Mouse (Mus musculus): ENCODE results near the gene Tmem178. TPM values are rescaled to one million over a fixed set of nuclear protein-coding genes. Genes with fewer than 3 reads are reported as not detected.

Gene Tmem178
- polyA plus RNA-seq, 1 experiment from 2014 or later, result 0.50 TPM

DNA sequence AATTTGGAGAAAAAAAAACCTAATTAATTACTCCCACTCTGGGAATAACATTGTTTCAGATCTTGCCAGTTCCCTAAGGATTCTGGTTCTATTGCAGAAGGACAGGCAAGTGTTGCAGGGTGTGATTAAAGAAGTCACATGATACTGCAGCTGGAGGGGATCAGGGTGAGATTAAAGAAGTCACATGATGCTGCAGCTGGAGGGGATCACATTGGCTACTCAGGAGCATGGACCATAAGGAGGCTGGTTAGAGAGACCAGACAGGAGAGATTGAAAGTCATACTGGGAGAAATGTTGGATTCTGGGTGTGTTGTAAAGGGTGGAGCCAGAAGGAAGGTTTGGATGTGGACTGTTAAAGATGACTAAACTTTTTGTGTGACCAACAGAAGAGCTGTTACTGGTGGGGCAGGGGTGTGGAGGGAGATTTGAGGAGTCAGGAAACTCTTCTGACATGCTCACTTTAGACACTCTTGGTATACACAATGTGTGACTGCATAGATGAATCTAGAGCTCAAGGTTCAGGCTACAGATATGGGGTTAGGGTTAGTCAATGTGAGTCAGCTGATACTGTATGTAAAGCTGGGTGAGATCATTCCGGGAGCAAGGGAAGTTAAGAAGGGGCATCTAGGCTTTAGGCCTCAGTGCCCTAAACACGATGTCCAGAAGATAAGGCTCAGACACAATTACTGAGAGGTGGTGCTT lies 94.4 kb downstream of the Tmem178 start:
- DNase-seq, result no peak
- WGBS (ENCODE audit: insufficient replicate concordance), result 33% methylated on average over 2 of the region's 2 CpGs

DNA sequence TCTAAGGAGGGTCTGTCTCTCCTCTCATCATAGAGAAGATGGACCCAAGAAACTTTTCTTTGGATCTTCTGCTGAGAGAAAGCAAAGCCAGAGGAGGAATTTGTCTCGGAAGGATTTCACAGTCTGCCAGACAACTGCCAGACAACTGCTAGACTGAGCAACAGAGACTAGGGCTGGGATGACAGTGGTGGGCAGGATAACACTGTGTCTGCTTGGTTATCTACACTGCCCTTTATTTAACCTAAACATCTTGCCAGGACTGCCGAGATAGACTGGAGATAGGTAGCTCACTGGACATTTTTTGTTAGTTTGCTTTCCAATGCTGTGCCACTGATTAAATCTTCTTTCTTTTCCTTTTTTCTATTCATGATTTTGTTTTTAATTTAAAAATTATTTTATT lies 97.2 kb downstream of the Tmem178 start:
- Histone ChIP-seq H3K36me3 (peaks cover 41% of the 10 kb centered on the region), H3K9ac (no peak overlapping the region), H3K4me1 (replicated peaks) (peaks cover 48% of the 10 kb centered on the region), H3K9me3 (replicated peaks) (no peaks in the 10 kb centered on the region), H3K4me2 (no peak overlapping the region), H3K4me3 (replicated peaks) (no peak overlapping the region), H3K27ac (peak overlapping the region; percentile 37; the same call in 1 of the 2 replicates), H3K27me3 (no peaks in the 10 kb centered on the region)
- DNase-seq, result no peak
- WGBS (ENCODE audit: insufficient replicate concordance), result 25% methylated on average over 2 of the region's 2 CpGs
- peak; percentile 80 for ATAC-seq (ENCODE audit: low read depth)

More for the DNA sequence above, 94.4 kb downstream of the Tmem178 start:
- Histone ChIP-seq H3K4me1 (replicated peaks) (peaks cover 45% of the 10 kb centered on the region), H3K4me2 (no peak overlapping the region), H3K4me3 (replicated peaks) (no peak overlapping the region), H3K27me3 (no peaks in the 10 kb centered on the region), H3K36me3 (peaks cover 54% of the 10 kb centered on the region), H3K9me3 (replicated peaks) (no peaks in the 10 kb centered on the region), H3K27ac (peak overlapping the region; percentile 23; the same call in 1 of the 2 replicates), H3K9ac (no peak overlapping the region)
- peak; percentile 82 for ATAC-seq (ENCODE audit: low read depth)

DNA sequence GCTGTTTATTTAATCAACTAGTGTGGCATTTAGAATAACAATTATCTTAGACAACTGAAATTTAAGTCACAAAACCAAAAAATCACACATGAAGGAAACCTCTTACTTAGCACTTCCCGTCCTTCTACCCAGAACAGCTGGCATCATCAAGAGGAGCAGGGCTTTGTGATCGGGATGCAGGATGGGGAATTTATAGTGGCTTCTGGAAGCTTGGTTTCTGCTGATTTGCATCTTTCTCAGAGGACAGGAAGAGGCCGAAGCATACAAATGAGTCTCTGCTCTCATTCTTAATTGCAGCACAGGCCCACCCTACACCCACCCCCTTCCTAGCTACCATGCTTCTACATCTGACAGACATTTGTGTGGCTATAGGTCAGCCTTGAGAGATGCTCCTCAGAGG lies 99.9 kb downstream of the Tmem178 start:
- Histone ChIP-seq H3K4me1 (replicated peaks) (peaks cover 34% of the 10 kb centered on the region), H3K4me3 (replicated peaks) (no peak overlapping the region), H3K9me3 (replicated peaks) (no peaks in the 10 kb centered on the region), H3K4me2 (no peak overlapping the region), H3K9ac (no peak overlapping the region), H3K27me3 (no peaks in the 10 kb centered on the region), H3K36me3 (peaks cover 20% of the 10 kb centered on the region), H3K27ac (no peak overlapping the region)
- WGBS (ENCODE audit: insufficient replicate concordance), result 75% methylated on average over 3 of the region's 3 CpGs
- DNase-seq (no peak), ATAC-seq (ENCODE audit: low read depth) (no peak)

DNA sequence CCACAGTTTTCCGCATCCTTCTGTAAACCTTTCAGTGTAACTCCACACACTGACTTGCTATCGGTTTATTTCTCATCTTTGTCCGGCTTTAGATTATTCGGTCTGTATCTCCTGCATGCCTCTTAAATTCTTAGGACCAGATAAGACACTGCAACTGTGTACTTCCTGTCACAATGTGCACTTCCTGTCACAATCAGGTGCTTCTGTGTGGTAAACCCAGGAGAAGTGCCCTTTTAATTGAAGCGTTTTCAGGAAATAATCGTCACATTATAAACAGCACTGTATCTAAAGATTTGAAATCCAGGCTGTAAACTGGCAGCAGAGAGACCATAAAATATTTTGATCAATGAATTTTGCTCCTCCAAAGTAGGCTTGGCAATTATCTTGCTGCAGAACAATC lies 100.7 kb downstream of the Tmem178 start:
- no peak overlapping the region for H3K4me2 ChIP-seq
- H3K9me3 ChIP-seq (replicated peaks), result no peaks in the 10 kb centered on the region
- H3K4me1 ChIP-seq (replicated peaks), result peaks cover 29% of the 10 kb centered on the region
- no peak overlapping the region for H3K9ac ChIP-seq
- DNase-seq (no peak), ATAC-seq (ENCODE audit: low read depth) (no peak)
- no peak overlapping the region for H3K27ac ChIP-seq
- no peak overlapping the region for H3K4me3 ChIP-seq (replicated peaks)
- WGBS (ENCODE audit: insufficient replicate concordance), result 72% methylated on average over 6 of the region's 6 CpGs
- H3K36me3 ChIP-seq, result peaks cover 15% of the 10 kb centered on the region
- H3K27me3 ChIP-seq, result no peaks in the 10 kb centered on the region

DNA sequence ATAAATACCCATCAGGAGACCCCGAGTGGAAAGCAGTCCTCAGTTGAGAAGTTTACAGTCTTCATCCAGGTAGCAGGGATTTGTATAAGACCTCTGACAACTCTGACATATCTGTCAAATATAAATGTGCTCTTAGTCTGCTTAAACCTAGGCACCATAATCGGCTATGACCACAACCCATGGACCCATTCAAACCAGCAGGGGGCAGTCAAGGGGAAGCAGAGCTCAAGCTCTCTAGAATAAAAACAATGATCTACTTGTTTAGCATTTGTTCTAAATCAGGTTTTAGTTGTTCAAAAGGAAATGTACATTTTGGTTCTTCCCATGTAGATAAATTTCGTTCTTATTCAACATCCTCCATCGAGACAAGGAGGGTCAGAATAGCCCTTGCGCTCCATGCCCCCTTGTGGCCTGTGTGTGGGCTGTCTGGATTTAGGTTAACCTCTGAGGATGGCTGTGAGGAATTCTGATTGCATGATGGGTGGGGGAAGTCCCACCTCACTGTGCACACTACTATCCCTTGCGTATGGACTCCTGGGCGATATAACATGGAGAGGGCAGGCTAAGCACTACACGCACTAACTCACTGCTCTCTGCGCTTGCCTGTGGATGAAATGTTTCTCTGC lies 101.2 kb downstream of the Tmem178 start:
- Histone ChIP-seq H3K27ac (no peak overlapping the region), H3K9ac (no peak overlapping the region), H3K36me3 (peaks cover 17% of the 10 kb centered on the region), H3K9me3 (replicated peaks) (no peaks in the 10 kb centered on the region), H3K27me3 (no peaks in the 10 kb centered on the region), H3K4me1 (replicated peaks) (peaks cover 25% of the 10 kb centered on the region), H3K4me2 (no peak overlapping the region), H3K4me3 (replicated peaks) (no peak overlapping the region)
- 79% methylated on average over 9 of the region's 9 CpGs for WGBS (ENCODE audit: insufficient replicate concordance)
- DNase-seq, result no peak
- ATAC-seq (ENCODE audit: low read depth), result no peak

DNA sequence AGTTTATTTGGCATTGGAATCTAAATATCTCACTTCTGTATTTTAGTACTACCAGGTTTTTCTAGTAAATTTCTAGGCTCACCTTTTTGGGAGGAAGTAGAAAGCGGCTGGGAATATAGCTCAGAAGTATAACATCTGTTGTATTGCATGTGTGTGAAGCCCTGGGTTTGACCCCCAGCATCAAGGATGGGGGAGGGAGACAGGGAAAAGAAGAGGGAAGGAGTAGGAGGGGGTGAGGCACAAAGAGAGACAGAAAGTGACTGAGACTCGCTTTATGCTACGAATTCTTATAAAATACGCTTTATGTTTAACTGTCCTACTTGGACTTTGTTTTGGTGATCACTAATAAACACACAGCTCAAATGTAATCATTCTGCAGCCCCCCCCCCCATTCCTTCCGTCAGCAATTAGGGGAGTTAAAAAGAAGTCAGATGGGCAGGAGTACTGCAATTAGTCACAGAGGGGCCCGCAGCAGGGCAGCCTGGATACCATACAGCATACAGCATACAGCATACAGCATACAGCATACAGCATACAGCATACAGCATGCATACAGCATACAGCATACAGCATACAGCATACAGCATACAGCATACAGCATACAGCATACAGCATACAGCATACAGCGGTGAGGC lies 103.6 kb downstream of the Tmem178 start:
- H3K4me2 ChIP-seq, result no peak overlapping the region
- ATAC-seq (ENCODE audit: low read depth) (no peak), DNase-seq (no peak)
- no peak overlapping the region for H3K27ac ChIP-seq
- H3K9ac ChIP-seq, result no peak overlapping the region
- no peak overlapping the region for H3K4me3 ChIP-seq (replicated peaks)
- WGBS (ENCODE audit: insufficient replicate concordance), result 81% methylated on average over 7 of the region's 7 CpGs
- peaks cover 30% of the 10 kb centered on the region for H3K36me3 ChIP-seq
- no peaks in the 10 kb centered on the region for H3K27me3 ChIP-seq
- no peaks in the 10 kb centered on the region for H3K9me3 ChIP-seq (replicated peaks)
- peaks cover 9% of the 10 kb centered on the region for H3K4me1 ChIP-seq (replicated peaks)

Other genes with a start within 250 kb of the Tmem178 start
- gene Map4k3, start 216.1 kb upstream of the Tmem178 start, polyA plus RNA-seq (2015; fragmentation: Nextera tagmentation; extraction: Ambion mirVana), result 3.3 TPM in 2 replicates
- gene Thumpd2, start 120.5 kb downstream of the Tmem178 start, polyA plus RNA-seq (2015; fragmentation: Nextera tagmentation; extraction: Ambion mirVana), result 7.8 and 10.5 TPM in 2 replicates

Measured in liver, embryonic 13.5 days (tissue).